Mouse (Mus musculus) midbrain, embryonic 12.5 days (tissue): ENCODE data around the gene H13. TPM values are rescaled to one million over a fixed set of nuclear protein-coding genes. Genes with fewer than 3 reads are reported as not detected.

ENCODE experiments used
- ATAC-seq: fragments of 200-750 bp; cut with Nextera tagmentation; 2 replicates; pipeline ENCODE4 v1.8.0; 2017; ENCODE audit warnings: low read depth, moderate TSS enrichment, moderate library complexity; ENCODE audit not compliant: low FRiP score
- H3K27ac ChIP-seq: fragments of 300-500 bp; sonication (generic); replicated peaks from 2 replicates; pipeline ENCODE4 v1.5.1; 2016; ENCODE audit warnings: mild to moderate bottlenecking
- H3K27me3 ChIP-seq: fragments of 300-500 bp; sonication (generic); 2 replicates; pipeline ENCODE4 v1.6.1; 2016; ENCODE audit warnings: mild to moderate bottlenecking
- H3K36me3 ChIP-seq: fragments of 300-500 bp; sonication (generic); 2 replicates; pipeline ENCODE4 v1.6.1; 2016
- H3K4me1 ChIP-seq: fragments of 300-500 bp; sonication (generic); 2 replicates; pipeline ENCODE4 v1.6.1; 2016
- H3K4me2 ChIP-seq: fragments of 300-500 bp; sonication (generic); replicated peaks from 2 replicates; pipeline ENCODE4 v1.6.1; 2016; ENCODE audit warnings: mild to moderate bottlenecking, moderate library complexity
- H3K4me3 ChIP-seq: fragments of 300-500 bp; sonication (generic); 2 replicates; pipeline ENCODE4 v1.5.1; 2016; ENCODE audit warnings: mild to moderate bottlenecking
- H3K9ac ChIP-seq: fragments of 300-500 bp; sonication (generic); replicated peaks from 2 replicates; pipeline ENCODE4 v1.6.1; 2016; ENCODE audit warnings: mild to moderate bottlenecking, moderate library complexity
- H3K9me3 ChIP-seq: fragments of 300-500 bp; sonication (generic); 2 replicates; pipeline ENCODE4 v1.6.1; 2016; ENCODE audit warnings: mild to moderate bottlenecking
- WGBS: fragments of 180-500 bp; shearing (Covaris S2); methylation state at CpG from one replicate; pipeline ENCODE4 v1.1.7; 2016; 5-methylcytosine and 5-hydroxymethylcytosine counted together
- polyA plus RNA-seq: library from polyadenylated mRNA; unstranded; fragments of >200 nt; fragmentation: Nextera tagmentation; extraction: Ambion mirVana; gene quantifications from 2 replicates; pipeline ENCODE4 v1.2.1, GENCODE M21; 2016

Gene H13
- polyA plus RNA-seq, 1 experiment from 2014 or later, result 142 TPM

DNA sequence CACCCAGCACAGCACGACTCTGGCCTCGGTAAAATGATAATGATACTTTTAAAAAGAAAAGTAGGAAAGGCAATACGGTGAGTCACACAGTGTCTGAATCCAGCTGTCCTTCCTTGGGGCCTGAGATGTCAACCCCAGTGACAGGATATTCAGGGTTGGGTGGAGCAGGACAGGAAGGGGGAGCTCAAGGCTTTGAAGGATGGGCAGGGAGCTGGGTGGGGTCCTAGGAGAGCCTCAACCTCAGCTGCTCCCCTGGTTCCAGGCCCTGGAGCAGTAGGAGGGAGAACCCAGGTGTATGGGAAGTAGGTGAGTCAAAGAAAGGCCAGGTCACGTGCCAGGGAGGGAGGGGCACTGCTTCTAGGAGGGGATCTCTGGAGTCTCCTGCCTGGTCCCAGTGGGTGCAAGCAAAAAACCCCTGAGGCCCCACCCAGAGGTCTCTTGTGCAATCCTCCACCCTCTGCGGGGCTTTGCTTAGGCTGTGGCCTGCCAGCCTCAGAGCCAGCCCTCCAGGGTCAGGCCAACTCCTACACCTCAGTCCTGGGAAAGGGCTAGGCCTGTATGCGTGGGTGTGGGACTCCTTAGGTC lies 57.6 kb downstream of the H13 start:
- Histone ChIP-seq H3K27ac (no peak overlapping the region), H3K4me1 (peaks cover 27% of the 10 kb centered on the region)
- ATAC-seq, result no peak

DNA sequence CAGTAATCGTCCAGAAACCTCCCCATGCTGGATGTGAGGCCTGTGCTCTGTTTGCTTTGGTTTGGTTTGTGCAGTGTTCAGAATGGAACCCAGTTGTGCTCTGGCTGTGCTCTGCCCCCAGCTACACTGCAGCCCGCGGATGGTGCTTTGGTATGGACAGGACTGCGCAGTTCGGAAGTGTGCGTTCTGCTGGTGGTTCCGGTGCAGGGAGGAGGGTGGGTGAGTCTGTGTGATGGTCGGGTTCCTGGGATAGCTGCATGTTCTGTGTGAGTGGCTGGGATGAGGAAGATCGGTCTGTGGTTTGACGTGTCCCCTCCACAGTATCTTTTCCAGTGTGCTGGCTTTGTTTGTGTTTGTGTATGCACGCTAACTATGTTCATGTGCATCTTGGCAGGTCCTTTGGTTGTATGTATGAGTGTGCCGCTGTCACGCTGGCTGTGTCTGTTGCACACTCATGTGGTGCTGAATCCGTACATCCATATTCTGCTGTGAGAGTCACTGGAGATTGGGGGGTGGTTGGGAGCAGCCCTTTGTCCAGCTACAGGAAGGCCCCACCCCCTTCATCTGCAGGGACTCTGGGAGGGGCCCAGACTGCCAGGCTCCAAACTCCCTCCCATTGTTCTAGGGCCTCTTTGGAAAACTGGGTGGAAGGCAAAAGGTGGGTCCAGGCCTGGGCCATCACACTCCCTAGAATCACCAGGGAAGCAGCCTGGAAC lies 58.7 kb downstream of the H13 start:
- no peak for ATAC-seq
- 0 out of 2 replicates have a peak overlapping the region, but pooled peaks have one; percentile 40 for H3K27ac ChIP-seq
- 83% methylated on average over 14 of the region's 14 CpGs for WGBS
- H3K9ac ChIP-seq, result no peak overlapping the region
- H3K36me3 ChIP-seq, result no peaks in the 10 kb centered on the region
- no peaks in the 10 kb centered on the region for H3K9me3 ChIP-seq
- peaks cover 30% of the 10 kb centered on the region for H3K4me1 ChIP-seq
- H3K27me3 ChIP-seq, result peaks cover 15% of the 10 kb centered on the region
- no peak overlapping the region for H3K4me2 ChIP-seq
- H3K4me3 ChIP-seq, result no peak overlapping the region

More for the DNA sequence above, 57.6 kb downstream of the H13 start:
- WGBS, result 69% methylated on average over 6 of the region's 6 CpGs
- no peak overlapping the region for H3K4me2 ChIP-seq
- H3K4me3 ChIP-seq, result no peak overlapping the region
- H3K9ac ChIP-seq, result no peak overlapping the region
- H3K27me3 ChIP-seq, result peaks cover 18% of the 10 kb centered on the region
- no peaks in the 10 kb centered on the region for H3K9me3 ChIP-seq
- no peaks in the 10 kb centered on the region for H3K36me3 ChIP-seq

DNA sequence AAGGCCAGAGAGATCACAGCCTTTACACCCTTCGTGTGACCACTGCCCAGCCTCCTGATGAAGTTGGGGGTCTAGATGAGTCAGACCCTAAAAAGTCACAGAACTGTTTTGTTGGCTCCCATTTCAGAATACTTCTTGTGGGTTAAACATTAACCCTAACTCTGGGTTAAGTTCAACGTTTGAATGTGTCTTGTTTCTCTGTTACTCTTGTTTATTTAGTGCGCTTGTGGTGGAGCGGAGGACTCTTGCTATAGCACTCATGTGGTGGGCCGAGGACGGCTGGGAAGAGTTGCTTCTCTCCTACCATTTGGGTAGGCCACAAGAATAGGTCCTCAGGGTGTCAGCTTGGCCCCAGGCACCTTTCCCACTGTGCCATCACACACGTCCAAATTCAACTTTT lies 59.3 kb downstream of the H13 start:
- no peak overlapping the region for H3K4me2 ChIP-seq
- H3K4me1 ChIP-seq, result peaks cover 30% of the 10 kb centered on the region
- no peak overlapping the region for H3K4me3 ChIP-seq

DNA sequence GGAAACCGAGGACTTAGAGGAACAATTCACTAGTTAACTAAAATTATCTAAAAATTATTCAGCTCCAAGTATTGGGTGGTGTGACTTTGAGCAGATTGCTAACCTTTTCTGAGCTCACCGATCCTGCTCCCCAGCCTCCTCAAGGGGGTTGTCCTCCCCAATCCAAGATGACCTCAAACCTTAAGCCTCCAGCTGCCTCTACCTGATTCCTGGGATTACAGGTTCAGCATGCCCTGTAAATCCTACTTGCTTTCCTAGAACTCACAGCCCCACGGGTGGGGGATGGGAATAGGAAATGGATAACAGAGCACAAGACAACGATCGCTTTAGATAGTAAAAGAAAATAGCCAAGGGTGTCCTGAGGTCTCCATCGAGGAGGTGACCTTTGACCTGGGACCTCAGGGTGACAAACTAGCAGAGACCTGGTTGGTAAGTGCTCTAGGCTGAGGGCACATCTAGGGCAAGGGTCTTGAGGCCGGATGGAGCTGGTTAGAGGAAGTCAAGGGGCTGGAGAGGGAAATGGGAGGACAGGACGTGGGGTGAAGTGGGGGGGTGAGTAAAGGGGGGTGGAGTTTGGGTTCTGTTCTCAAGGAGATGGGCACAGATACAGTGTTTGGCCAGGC lies 59.9 kb downstream of the H13 start:
- Histone ChIP-seq H3K4me3 (no peak overlapping the region), H3K27ac (no peak overlapping the region), H3K9me3 (no peaks in the 10 kb centered on the region), H3K9ac (no peak overlapping the region), H3K4me2 (no peak overlapping the region), H3K27me3 (peaks cover 11% of the 10 kb centered on the region), H3K4me1 (peaks cover 26% of the 10 kb centered on the region), H3K36me3 (no peaks in the 10 kb centered on the region)
- WGBS, result 67% methylated on average over 8 of the region's 8 CpGs
- ATAC-seq, result no peak

More for the DNA sequence above, 59.3 kb downstream of the H13 start:
- no peak for ATAC-seq
- Histone ChIP-seq H3K9me3 (no peaks in the 10 kb centered on the region), H3K36me3 (no peaks in the 10 kb centered on the region), H3K27ac (0 out of 2 replicates have a peak overlapping the region, but pooled peaks have one; percentile 40), H3K9ac (no peak overlapping the region), H3K27me3 (peaks cover 13% of the 10 kb centered on the region)
- 85% methylated on average over 7 of the region's 7 CpGs for WGBS

DNA sequence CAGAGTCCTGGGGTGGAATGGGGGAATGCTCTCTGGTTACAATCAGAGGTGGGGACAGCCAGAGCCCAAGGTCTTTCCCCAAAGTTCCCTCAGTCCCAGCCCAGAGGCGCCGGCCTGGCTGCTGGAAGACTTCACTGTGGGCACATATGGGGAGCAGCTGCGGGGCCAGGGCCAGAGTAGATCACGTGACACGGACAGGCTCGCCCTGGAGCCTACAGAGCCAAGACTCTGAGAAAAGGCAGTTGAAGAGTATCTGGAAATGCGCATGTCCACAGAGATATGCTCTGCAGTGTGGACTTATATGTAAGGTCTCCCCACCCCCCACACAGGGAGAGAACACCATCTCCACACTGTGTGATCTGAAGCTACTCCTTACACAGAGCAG lies 60.4 kb downstream of the H13 start:
- no peaks in the 10 kb centered on the region for H3K36me3 ChIP-seq
- WGBS, result 56% methylated on average over 7 of the region's 7 CpGs
- H3K4me1 ChIP-seq, result peaks cover 27% of the 10 kb centered on the region
- H3K9ac ChIP-seq, result no peak overlapping the region
- no peak overlapping the region for H3K4me3 ChIP-seq
- peak overlapping the region; percentile 52 for H3K27ac ChIP-seq
- H3K4me2 ChIP-seq, result no peak overlapping the region
- peak; percentile 32 for ATAC-seq
- peaks cover 8% of the 10 kb centered on the region; the same call in 1 of the 2 replicates for H3K27me3 ChIP-seq
- H3K9me3 ChIP-seq, result no peaks in the 10 kb centered on the region

DNA sequence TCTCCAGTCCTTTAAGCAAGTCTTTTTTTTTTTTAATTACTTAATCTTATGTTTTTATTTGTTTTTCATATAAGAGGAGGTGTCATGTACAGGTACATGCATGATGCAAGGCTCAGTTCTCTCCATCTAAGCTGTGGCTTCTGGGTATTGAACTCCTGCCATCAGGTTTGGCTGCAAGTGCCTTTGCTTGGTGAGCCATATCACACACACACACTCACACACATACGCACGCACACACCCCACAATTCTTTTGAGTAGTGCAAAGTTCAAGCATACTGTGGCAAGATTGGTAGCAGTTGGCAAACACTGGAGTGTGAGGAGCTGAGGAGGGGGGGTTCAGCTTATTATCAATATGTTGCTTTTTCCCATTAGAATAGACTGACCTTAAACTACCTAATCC lies 63.9 kb downstream of the H13 start:
- Histone ChIP-seq H3K36me3 (no peaks in the 10 kb centered on the region), H3K9ac (no peak overlapping the region), H3K27me3 (peaks cover 16% of the 10 kb centered on the region), H3K4me1 (peaks cover 53% of the 10 kb centered on the region), H3K4me3 (no peak overlapping the region), H3K4me2 (no peak overlapping the region), H3K9me3 (no peaks in the 10 kb centered on the region), H3K27ac (no peak overlapping the region)
- ATAC-seq, result no peak
- 82% methylated on average over 2 of the region's 2 CpGs for WGBS

DNA sequence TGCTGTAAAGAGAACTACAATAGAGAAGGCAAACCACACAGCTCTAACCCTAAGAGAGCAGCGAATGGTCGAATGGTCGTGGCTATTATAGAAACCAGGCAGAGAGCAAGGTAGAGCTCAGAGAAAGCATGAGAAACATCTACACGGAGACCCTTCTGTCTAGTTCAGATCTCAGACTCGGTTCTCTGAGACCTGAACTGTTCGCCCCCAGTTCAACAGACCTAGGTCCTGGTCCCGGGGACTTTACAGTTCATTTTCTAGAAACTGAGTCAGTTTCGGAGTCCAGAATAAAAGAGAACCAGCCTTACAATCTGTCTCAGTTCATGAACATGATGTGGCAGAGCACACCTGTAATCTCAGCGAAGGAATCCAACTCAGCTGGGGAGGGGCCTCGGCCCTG lies 65.2 kb downstream of the H13 start:
- 0 out of 2 replicates have a peak overlapping the region, but pooled peaks have one; percentile 31 for H3K9ac ChIP-seq

DNA sequence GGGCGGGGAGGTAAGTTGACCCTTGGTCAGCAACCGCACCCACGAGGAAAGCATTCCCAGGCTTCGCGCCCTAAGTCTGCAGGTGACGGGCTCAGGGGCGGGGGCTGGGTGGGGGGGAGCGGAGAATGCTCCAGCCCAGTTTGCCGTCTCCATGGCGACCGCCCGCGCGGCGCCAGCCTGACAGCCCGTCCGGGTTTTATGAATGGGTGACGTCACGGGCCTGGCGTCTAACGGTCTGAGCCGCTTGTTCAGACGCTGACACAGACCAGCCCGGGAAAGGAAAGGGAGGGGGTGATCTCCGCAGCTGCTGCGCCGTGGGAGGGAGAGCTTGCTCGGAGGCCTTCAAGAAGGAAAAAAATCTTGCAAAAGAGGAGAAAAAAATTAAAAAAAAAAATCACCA lies 65.7 kb downstream of the H13 start:
- WGBS, result 0% methylated on average over 28 of the region's 28 CpGs
- Histone ChIP-seq H3K4me3 (peak overlapping the region; percentile 63), H3K36me3 (no peaks in the 10 kb centered on the region), H3K27me3 (peaks cover 17% of the 10 kb centered on the region), H3K9ac (0 out of 2 replicates have a peak overlapping the region, but pooled peaks have one; percentile 31), H3K4me2 (peak overlapping the region; percentile 80), H3K4me1 (peaks cover 60% of the 10 kb centered on the region), H3K27ac (peak overlapping the region; percentile 80), H3K9me3 (no peaks in the 10 kb centered on the region)
- peak; percentile 91 for ATAC-seq

More for the DNA sequence above, 65.2 kb downstream of the H13 start:
- Histone ChIP-seq H3K36me3 (no peaks in the 10 kb centered on the region), H3K4me2 (peak overlapping the region; percentile 80), H3K4me3 (peak overlapping the region; percentile 63), H3K27ac (peak overlapping the region; percentile 31), H3K4me1 (peaks cover 61% of the 10 kb centered on the region), H3K9me3 (no peaks in the 10 kb centered on the region), H3K27me3 (peaks cover 17% of the 10 kb centered on the region)
- ATAC-seq, result no peak
- WGBS, result 16% methylated on average over 10 of the region's 10 CpGs

DNA sequence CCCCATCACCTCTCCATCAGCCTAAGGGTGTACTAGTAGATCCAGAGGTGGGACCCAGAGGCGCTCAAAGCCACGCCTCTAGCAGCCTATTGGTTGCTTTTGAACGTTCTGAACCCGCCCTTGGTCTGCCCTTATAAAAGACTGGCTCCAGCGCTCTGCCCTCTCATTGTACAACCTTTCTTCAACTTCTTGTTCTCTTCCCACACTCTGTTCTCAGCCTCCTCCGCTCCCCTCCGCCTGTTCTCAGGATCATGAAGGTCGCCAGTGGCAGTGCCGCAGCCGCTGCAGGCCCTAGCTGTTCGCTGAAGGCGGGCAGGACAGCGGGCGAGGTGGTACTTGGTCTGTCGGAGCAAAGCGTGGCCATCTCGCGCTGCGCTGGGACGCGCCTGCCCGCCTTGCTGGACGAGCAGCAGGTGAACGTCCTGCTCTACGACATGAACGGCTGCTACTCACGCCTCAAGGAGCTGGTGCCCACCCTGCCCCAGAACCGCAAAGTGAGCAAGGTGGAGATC lies 66.9 kb downstream of the H13 start, which contains the start of gene Id1:
TSS of gene Id1 (plus strand) at position 162 of the 512 bp plus-strand sequence.
- H3K4me1 ChIP-seq, result peaks cover 61% of the 10 kb centered on the region
- no peaks in the 10 kb centered on the region for H3K9me3 ChIP-seq
- peak within 1 kb of the TSS; percentile 63 for H3K4me3 ChIP-seq
- H3K9ac ChIP-seq, result peak within 1 kb of the TSS; percentile 75
- H3K4me2 ChIP-seq, result peak within 1 kb of the TSS; percentile 80
- peak within 1 kb of the TSS; percentile 80 for H3K27ac ChIP-seq
- peak; percentile 67 for ATAC-seq
- H3K27me3 ChIP-seq, result peaks cover 17% of the 10 kb centered on the region
- no peaks in the 10 kb centered on the region for H3K36me3 ChIP-seq
- WGBS, result under 1% methylated on average over 28 of the region's 28 CpGs

DNA sequence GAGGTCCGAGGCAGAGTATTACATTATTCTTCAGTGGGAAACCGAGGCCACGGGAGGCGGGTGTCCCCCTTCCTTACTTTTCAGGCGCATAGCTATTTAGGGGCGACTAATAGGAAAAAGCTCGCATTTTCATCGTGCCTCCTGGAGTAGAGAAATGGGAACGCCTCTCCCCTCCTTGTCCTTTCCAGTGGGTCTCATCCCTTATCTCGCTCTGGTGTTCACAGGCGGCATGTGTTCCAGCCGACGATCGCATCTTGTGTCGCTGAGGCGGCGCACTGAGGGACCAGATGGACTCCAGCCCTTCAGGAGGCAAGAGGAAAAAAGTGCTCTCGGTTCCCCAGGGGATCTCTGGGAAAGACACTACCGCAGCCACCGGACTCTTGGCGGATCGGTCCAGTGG lies 67.5 kb downstream of the H13 start:
- H3K36me3 ChIP-seq, result no peaks in the 10 kb centered on the region
- WGBS, result 0% methylated on average over 22 of the region's 22 CpGs
- H3K27ac ChIP-seq, result peak overlapping the region; percentile 80
- peak overlapping the region; percentile 63 for H3K4me3 ChIP-seq
- peaks cover 17% of the 10 kb centered on the region for H3K27me3 ChIP-seq
- H3K9ac ChIP-seq, result peak overlapping the region; percentile 75
- no peaks in the 10 kb centered on the region for H3K9me3 ChIP-seq
- H3K4me2 ChIP-seq, result peak overlapping the region; percentile 80
- no peak for ATAC-seq
- peaks cover 67% of the 10 kb centered on the region for H3K4me1 ChIP-seq

DNA sequence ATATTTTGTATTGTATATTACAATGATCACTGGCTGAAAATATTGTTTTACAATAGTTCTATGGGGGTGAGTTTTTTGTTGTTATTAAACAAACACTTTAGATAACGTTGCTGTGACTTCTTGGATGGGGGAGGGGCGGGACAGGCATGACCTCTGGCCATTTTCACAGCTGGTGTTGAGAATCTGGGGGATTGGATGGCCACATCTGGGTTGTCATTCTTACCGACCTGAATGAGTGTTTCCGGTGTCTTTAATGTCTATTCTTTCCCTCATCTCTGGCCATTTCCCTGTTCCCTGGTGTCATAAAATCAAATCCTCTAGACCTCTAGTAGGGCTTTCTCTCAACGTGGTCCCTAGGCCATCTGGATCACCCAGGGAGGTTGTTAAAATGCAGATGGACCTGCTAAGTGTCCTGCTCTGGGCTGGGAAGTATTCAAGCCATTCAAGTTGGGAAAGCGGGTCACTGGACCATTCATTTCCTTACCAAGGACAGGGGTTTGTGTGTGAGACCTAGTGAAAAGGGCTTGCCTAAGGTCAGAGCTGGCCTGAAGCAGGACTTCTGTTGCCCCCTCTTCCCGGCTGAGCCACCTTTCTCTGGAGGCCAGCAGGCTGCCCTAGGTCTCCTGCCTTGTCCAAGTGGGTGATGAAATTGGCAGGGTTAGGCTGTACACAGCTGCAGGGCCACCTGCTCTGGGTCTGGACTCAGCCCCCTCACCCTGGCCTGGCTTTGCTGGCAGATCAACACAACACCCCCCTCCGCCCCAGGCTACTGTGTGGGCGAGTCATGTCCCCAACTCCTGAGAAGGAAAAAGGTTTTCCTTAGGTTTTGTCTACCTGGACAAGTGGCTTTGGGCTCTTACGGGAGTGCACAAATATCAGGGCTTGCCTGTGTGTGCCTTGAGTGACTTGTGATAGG lies 68.3 kb downstream of the H13 start:
- peak overlapping the region; percentile 80 for H3K4me2 ChIP-seq
- peak overlapping the region; percentile 25 for H3K27ac ChIP-seq
- H3K4me1 ChIP-seq, result peaks cover 73% of the 10 kb centered on the region

More for the DNA sequence above, 68.3 kb downstream of the H13 start:
- H3K9ac ChIP-seq, result peak overlapping the region; percentile 75
- 13% methylated on average over 10 of the region's 10 CpGs for WGBS
- H3K27me3 ChIP-seq, result peaks cover 17% of the 10 kb centered on the region
- peak overlapping the region; percentile 63 for H3K4me3 ChIP-seq
- H3K36me3 ChIP-seq, result no peaks in the 10 kb centered on the region
- no peaks in the 10 kb centered on the region for H3K9me3 ChIP-seq
- no peak for ATAC-seq
